Mouse (Mus musculus) forebrain, embryonic 14.5 days (tissue): ENCODE measurements around the gene Tmprss11a. TPM values are rescaled to one million over a fixed set of nuclear protein-coding genes. Genes with fewer than 3 reads are reported as not detected.

Experiments
- ATAC-seq: fragments of 200-750 bp; cut with Nextera tagmentation; 2 replicates; pipeline ENCODE4 v1.8.0; 2017; ENCODE audit warnings: mild to moderate bottlenecking, moderate library complexity
- DNase-seq: peaks from one replicate; pipeline ENCODE4 v3.0.0-alpha.2; 2015; ENCODE audit warnings: low spot score
- H3K27ac ChIP-seq: fragments of 300-500 bp; sonication (generic); 2 replicates; pipeline ENCODE4 v1.5.1; 2014; ENCODE audit warnings: low read depth, mild to moderate bottlenecking, control low read depth, low read length, moderate library complexity
- H3K27me3 ChIP-seq: fragments of 300-500 bp; sonication (generic); replicated peaks from 2 replicates; pipeline ENCODE4 v1.6.1; 2014; ENCODE audit warnings: low read length, control low read depth, mixed read lengths; ENCODE audit not compliant: control insufficient read depth, insufficient read depth
- H3K36me3 ChIP-seq: fragments of 300-500 bp; sonication (generic); 2 replicates; pipeline ENCODE4 v1.6.1; 2014; ENCODE audit warnings: low read length, control low read depth; ENCODE audit not compliant: control insufficient read depth, insufficient read depth
- H3K4me1 ChIP-seq: fragments of 300-500 bp; sonication (generic); 2 replicates; pipeline ENCODE4 v1.6.1; 2014; ENCODE audit warnings: antibody characterized with exemption, low read length, control low read depth; ENCODE audit not compliant: control insufficient read depth, insufficient read depth
- H3K4me2 ChIP-seq: fragments of 300-500 bp; sonication (generic); 2 replicates; pipeline ENCODE4 v1.6.1; 2014; ENCODE audit warnings: mild to moderate bottlenecking, control low read depth, low read length
- H3K4me3 ChIP-seq: fragments of 300-500 bp; sonication (generic); 2 replicates; pipeline ENCODE4 v1.5.1; 2014; ENCODE audit warnings: low read depth, low read length, control low read depth
- H3K9ac ChIP-seq: fragments of 300-500 bp; sonication (generic); 2 replicates; pipeline ENCODE4 v1.6.1; 2014; ENCODE audit warnings: mild to moderate bottlenecking, low read length, control low read depth, moderate library complexity
- H3K9me3 ChIP-seq: fragments of 300-500 bp; sonication (generic); replicated peaks from 2 replicates; pipeline ENCODE4 v1.6.1; 2016; ENCODE audit warnings: low read length, control low read depth, mixed read lengths; ENCODE audit not compliant: control insufficient read depth
- WGBS: fragments of 180-500 bp; shearing (Covaris S2); extraction: QIAGEN DNeasy Blood & Tissue Kit; methylation state at CpG from one replicate; pipeline ENCODE4 v1.1.7; 2014; 5-methylcytosine and 5-hydroxymethylcytosine counted together
- polyA plus RNA-seq: library from polyadenylated mRNA; unstranded; fragments of >200 nt; fragmentation: Nextera tagmentation; extraction: Ambion mirVana; gene quantifications from 2 replicates; pipeline ENCODE4 v1.2.1, GENCODE M21; 2014

Tmprss11a gene
- polyA plus RNA-seq, 1 experiment from 2014 or later, result 0.06 TPM

DNA sequence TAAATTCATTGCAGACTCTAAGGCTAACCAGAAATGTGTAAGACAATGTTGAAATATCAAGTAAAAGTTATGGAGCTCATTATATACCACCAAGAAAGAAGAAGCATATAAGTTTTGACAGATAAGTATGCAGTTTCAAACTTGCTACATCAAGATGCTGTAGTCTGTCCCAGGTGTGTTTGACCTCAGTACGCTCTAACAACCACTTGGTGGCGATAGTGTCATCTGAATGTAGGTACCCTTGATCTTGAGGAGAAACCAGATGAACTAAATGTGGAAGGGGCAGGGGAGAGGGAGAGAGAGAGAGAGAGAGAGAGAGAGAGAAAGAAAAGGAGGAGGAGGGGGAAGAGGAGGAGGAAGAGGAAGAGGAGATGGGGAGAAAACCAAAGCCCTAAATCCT, 36.1 kb downstream of the Tmprss11a start:
- H3K4me3 ChIP-seq, result no peak overlapping the region
- H3K4me2 ChIP-seq, result no peak overlapping the region
- DNase-seq (peak; percentile 60), ATAC-seq (peak; percentile 57; the same call in 1 of the 2 replicates)
- H3K9me3 ChIP-seq, result no peaks in the 10 kb centered on the region
- WGBS, result 2% methylated on average over 2 of the region's 2 CpGs
- no peak overlapping the region for H3K9ac ChIP-seq
- no peaks in the 10 kb centered on the region for H3K36me3 ChIP-seq
- H3K27ac ChIP-seq, result no peak overlapping the region
- H3K4me1 ChIP-seq, result no peaks in the 10 kb centered on the region
- no peaks in the 10 kb centered on the region for H3K27me3 ChIP-seq

DNA sequence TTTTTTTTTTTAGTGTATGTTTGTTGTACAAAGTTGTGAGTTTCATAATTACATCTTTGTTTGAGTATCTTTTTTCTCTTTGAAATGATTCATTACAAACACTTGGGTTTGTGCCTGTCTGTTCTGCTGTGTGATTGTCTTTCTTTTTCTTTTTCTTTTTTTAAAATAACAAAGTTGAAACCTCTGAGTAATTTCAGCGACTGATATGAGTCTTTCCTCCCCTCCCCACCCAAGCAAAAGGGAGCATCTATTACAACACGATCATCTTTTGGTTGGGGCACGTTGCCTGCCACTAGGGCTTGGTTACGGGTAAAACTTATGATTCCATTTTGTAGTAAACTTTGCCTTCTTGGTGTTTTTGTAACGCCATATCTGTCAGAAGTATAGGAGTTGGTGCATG, 37.7 kb downstream of the Tmprss11a start:
- no peaks in the 10 kb centered on the region for H3K27me3 ChIP-seq
- H3K27ac ChIP-seq, result no peak overlapping the region
- H3K4me1 ChIP-seq, result no peaks in the 10 kb centered on the region
- DNase-seq (no peak), ATAC-seq (no peak)
- no peak overlapping the region for H3K9ac ChIP-seq
- H3K36me3 ChIP-seq, result no peaks in the 10 kb centered on the region
- no peak overlapping the region for H3K4me2 ChIP-seq
- H3K4me3 ChIP-seq, result no peak overlapping the region
- no peaks in the 10 kb centered on the region for H3K9me3 ChIP-seq
- WGBS, result 78% methylated on average over 5 of the region's 5 CpGs

DNA sequence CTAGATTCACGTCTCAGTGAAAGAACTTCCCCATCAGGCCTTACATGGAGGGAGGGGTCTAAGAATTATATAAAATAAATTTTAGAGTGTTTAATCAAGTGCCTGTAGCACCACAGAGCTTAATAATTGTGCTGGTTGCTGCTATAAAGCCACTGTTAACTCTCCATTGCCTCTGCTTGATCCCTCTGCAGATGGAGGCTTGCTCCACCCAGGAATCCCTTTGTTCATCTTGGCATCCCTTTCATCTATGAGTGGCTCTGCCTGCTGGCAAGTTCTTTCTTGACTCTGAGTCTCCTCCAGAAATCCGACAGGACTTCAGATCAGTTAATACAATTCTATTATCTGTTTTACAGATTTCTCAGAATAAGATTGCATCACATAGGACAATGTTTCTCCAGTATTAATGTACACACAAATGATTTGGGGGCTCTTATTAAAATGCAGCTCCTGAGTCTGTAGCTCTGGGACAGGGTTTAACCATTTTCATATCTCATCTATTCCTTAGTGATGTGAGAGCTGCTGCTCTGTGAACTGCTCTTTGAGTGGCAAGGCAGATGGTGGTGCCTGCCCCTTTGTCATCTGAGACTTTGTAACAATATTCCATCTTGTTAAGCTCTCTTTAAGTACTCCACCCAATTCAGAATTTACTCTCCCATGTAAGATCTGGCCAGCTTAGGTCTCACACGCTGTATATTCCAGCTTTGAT, 47.3 kb downstream of the Tmprss11a start:
- no peaks in the 10 kb centered on the region; the same call in 1 of the 2 replicates for H3K4me1 ChIP-seq
- H3K36me3 ChIP-seq, result no peaks in the 10 kb centered on the region
- no peaks in the 10 kb centered on the region for H3K27me3 ChIP-seq
- H3K4me3 ChIP-seq, result no peak overlapping the region
- H3K27ac ChIP-seq, result no peak overlapping the region
- H3K9ac ChIP-seq, result no peak overlapping the region
- no peaks in the 10 kb centered on the region for H3K9me3 ChIP-seq
- DNase-seq, result peak; percentile 37
- 42% methylated on average over 3 of the region's 3 CpGs for whole genome bisulfite sequencing
- no peak overlapping the region for H3K4me2 ChIP-seq
- peak; percentile 52; the same call in 1 of the 2 replicates for ATAC-seq

DNA sequence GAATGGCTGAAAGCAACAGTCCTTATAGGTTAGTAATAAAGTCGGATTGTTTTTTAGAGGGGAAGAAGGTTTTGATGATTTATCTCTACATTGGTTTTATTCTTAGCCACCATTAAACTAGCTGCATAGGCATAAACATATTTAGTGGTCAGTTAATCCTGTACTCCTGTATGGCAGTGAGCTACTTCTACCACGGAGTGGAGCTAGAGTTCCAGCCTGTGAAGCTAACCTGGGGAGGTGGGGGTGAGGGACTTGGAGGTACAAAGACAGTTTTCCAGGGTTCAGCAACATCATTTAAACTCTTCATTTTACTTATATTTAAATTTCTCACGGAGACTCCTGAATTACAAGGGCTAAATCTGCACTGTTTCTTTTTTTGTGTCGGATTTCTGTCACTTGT, 49.3 kb downstream of the Tmprss11a start:
- no peaks in the 10 kb centered on the region for H3K27me3 ChIP-seq
- no peaks in the 10 kb centered on the region for H3K9me3 ChIP-seq
- no peak for ATAC-seq
- no peak overlapping the region for H3K9ac ChIP-seq
- peak; percentile 22 for DNase-seq
- H3K4me3 ChIP-seq, result no peak overlapping the region
- no peaks in the 10 kb centered on the region; the same call in 1 of the 2 replicates for H3K4me1 ChIP-seq
- no peak overlapping the region for H3K4me2 ChIP-seq
- H3K36me3 ChIP-seq, result no peaks in the 10 kb centered on the region
- H3K27ac ChIP-seq, result no peak overlapping the region
- WGBS, result 26% methylated on average over 4 of the region's 4 CpGs

DNA sequence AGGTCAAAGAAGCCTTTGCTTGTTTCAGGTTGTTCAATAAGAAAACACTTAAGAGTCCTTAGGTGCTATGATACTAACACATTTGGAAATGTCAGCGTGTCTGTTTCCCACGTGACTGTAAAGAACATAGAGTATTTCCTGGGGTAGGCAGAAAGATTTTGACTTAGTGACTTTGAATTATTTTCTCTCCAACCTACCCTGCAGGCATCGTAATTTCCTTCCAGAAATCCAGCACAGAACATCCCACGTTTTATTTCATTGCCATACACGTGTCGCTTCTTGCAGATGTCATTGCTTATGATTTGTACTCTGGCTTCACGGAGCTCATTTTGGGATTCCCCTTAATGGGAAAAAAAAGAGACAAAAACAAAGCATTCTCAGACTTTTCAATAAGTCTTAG, 54.5 kb downstream of the Tmprss11a start:
- 87% methylated on average over 7 of the region's 7 CpGs for WGBS
- Histone ChIP-seq H3K4me3 (no peak overlapping the region), H3K9me3 (no peaks in the 10 kb centered on the region), H3K36me3 (no peaks in the 10 kb centered on the region), H3K4me2 (no peak overlapping the region), H3K4me1 (no peaks in the 10 kb centered on the region), H3K27ac (no peak overlapping the region), H3K9ac (no peak overlapping the region), H3K27me3 (no peaks in the 10 kb centered on the region)
- DNase-seq, result no peak
- no peak for ATAC-seq

DNA sequence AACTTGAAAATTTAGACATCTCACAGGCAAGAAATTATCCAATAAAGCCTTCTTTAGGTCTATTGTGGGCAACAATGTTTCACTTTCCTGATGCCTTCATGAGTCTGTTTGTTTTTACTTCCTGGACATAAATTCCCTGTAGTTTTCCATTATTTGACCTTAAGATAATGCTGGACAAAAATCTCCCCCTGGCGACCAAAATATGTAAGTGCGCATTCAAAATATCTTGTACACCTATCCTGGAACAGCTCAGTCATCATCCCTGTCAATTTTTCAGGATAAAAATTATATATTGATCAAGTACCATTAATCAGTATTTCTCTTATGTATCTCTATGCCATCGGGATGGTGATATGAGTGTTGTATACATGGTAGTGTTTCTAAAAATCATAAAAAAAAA, 58.0 kb downstream of the Tmprss11a start:
- H3K27ac ChIP-seq, result no peak overlapping the region
- no peak overlapping the region for H3K4me2 ChIP-seq
- peak; percentile 53 for DNase-seq
- peak; percentile 18; the same call in 1 of the 2 replicates for ATAC-seq
- H3K4me3 ChIP-seq, result no peak overlapping the region
- no peaks in the 10 kb centered on the region for H3K9me3 ChIP-seq
- no peaks in the 10 kb centered on the region for H3K27me3 ChIP-seq
- WGBS, result 30% methylated on average over 3 of the region's 3 CpGs
- H3K36me3 ChIP-seq, result no peaks in the 10 kb centered on the region
- H3K9ac ChIP-seq, result no peak overlapping the region
- H3K4me1 ChIP-seq, result no peaks in the 10 kb centered on the region

DNA sequence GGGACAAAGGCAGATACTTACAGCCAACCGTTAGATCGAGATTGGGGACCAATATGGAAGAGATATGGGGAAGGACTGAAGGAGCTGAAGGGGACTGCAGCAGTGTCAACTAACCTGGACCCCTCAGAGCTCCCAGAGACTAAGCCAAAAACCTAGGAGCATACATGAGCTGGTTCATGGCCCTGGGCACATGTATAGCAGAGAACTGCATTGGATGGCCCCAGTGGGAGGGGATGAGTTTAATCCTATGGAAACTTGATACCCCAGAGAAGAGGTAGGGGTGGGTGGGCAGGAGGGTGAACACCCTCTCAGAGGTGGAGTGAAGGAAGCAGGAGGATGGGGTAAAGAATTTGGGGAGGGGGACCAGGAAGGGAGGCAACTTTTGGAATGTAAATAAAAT, 60.8 kb downstream of the Tmprss11a start:
- no peak for DNase-seq
- Histone ChIP-seq H3K9me3 (no peaks in the 10 kb centered on the region), H3K27me3 (no peaks in the 10 kb centered on the region), H3K4me1 (no peaks in the 10 kb centered on the region), H3K27ac (no peak overlapping the region), H3K36me3 (no peaks in the 10 kb centered on the region), H3K4me2 (no peak overlapping the region), H3K4me3 (no peak overlapping the region), H3K9ac (no peak overlapping the region)
- ATAC-seq, result no peak
- WGBS, result 84% methylated on average over 2 of the region's 2 CpGs

DNA sequence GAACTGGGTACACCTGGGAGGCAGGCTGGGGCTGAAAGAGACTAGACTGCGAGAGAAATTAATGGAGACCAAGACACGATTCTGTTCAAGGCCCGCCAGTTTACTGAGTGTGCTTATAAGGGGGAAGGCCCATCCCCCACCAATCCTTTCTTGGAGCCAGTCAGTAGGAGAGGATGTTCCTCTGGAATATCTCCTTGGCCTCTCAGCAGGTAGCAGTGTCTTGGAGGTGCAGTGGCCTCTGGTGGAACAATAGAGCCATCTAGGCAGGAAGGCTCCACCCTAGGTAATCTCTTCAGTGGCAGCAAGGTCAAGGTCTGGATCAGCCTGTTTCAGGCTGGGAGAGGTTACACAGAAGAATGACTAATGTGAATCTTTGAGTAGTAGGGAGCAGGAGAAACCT, 61.6 kb downstream of the Tmprss11a start:
- H3K27me3 ChIP-seq, result no peaks in the 10 kb centered on the region
- no peaks in the 10 kb centered on the region for H3K4me1 ChIP-seq
- DNase-seq (no peak), ATAC-seq (no peak)
- 80% methylated on average over 3 of the region's 3 CpGs for WGBS
- H3K9me3 ChIP-seq, result no peaks in the 10 kb centered on the region
- no peak overlapping the region for H3K4me2 ChIP-seq
- H3K9ac ChIP-seq, result no peak overlapping the region
- no peaks in the 10 kb centered on the region for H3K36me3 ChIP-seq
- H3K27ac ChIP-seq, result no peak overlapping the region
- H3K4me3 ChIP-seq, result no peak overlapping the region

DNA sequence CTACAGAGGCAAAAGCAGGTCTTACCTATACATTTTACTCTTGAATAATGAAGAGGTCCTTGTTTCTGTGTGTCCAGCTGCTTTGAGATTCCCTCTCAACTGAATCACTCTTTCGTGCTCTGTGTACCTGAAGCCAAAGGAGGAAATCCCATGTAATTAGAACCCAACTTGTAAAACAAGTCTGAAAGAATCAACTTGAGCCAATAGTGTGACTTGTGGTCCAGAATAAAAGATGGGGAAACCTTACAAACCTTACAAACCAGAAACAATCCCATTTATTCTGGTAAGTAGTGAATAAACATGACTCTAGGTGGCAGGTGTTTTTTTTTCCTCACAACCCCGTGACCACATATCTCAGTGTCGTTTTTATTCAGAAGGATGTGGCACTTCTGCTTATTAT, 95.5 kb downstream of the Tmprss11a start, which contains the start of gene Tmprss11d:
Gene Tmprss11d (minus strand): TSS at position 101 of the 400 bp plus-strand sequence.
- Histone ChIP-seq H3K36me3 (no peaks in the 10 kb centered on the region), H3K4me1 (no peaks in the 10 kb centered on the region), H3K27ac (no peak within 1 kb of the TSS), H3K9me3 (no peaks in the 10 kb centered on the region), H3K4me2 (no peak within 1 kb of the TSS), H3K9ac (no peak within 1 kb of the TSS), H3K27me3 (no peaks in the 10 kb centered on the region), H3K4me3 (no peak within 1 kb of the TSS)
- 70% methylated on average over 3 of the region's 3 CpGs for WGBS
- ATAC-seq (no peak), DNase-seq (no peak)
